Mouse (Mus musculus): ENCODE measurements at regions not wholly inside any gene's neighbourhood (a gene's known extent, or its start where the extent isn't known, plus 50 kb on each side); places are given as distances from the start of the nearest gene placed in this dataset.
A peak's percentile ranks its signal among the peaks of the same experiment; 100 is the strongest.
"Not testable (repeated sequence)": the region's sequence is repeated elsewhere in the genome, so short reads cannot be mapped to it uniquely, and the experiment has no call there.

DNA sequence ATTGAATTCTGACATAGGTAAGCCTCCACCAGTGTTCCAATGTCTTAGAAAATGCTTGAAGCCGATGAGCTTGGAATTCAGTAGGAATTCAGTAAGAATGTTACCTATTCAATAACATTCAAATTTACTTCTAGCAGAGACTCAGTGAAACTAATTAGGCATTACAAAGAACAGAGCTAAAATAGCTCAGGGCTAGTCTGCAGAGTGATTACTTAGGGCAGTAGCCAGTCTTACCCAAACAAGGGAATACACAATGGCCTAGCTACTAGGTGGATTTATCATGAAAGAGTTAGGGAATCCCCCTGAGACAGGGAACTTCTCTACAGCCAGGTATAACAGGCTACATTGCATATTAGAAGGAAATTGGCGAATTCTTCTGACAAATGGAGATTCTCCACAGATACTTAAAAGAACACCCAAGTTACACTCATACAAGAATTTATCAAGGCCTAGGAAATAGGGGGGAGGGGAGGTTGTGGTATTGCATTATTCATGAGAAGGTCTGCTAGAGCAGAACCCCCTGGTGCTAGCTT is 799.6 kb downstream of the 1700064H15Rik start:
- H3K9ac ChIP-seq (replicated peaks; ENCODE audit: low read depth, low read length); H3K36me3 ChIP-seq (ENCODE audit: control insufficient read depth, insufficient read depth); H3K27ac ChIP-seq (ENCODE audit: low read length); H3K9me3 ChIP-seq (ENCODE audit: control insufficient read depth, low read length); H3K4me1 ChIP-seq (replicated peaks; ENCODE audit: control insufficient read depth, insufficient read depth, low read length); H3K4me3 ChIP-seq (replicated peaks; ENCODE audit: low read length); ATAC-seq; H3K4me2 ChIP-seq (ENCODE audit: low read length); H3K27me3 ChIP-seq (replicated peaks; ENCODE audit: control insufficient read depth, insufficient read depth, low read length): not testable (repeated sequence)
- WGBS = 19% methylated on average over 2 of the region's 2 CpGs

DNA sequence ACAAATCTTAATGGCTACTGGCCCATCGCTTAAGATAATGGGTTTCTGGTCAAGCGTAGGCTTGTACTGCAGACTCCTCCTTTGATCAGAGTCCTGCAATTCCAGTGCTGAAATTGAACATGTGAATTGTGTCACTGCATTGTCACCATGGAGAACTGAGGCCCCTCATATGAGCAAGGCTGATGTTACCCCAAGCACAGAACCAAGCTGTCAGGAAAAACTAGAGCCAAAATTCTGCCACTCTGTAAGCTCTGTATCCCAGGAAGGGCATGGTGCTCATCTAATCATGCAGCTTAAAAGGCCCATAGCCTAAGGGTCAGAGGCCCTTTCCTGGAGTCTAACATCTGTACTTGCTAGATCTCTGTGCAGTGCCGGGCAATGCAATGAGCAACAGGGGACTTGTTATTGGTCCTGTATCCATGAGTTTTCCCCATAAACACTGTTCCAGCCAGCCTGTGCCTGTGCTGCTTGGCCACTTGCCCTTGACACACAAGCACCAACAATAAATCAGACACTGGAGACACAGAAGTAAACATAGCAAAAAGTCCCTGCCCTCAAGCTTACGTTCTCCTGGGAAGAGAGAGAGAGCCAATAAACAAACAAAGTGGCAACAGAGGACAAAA is 760.2 kb downstream of the 1700064H15Rik start:
- Histone ChIP-seq H3K27ac (ENCODE audit: low read length) (no peak overlapping the region), H3K27me3 (replicated peaks; ENCODE audit: control insufficient read depth, insufficient read depth, low read length) (no peaks in the 10 kb centered on the region), H3K36me3 (ENCODE audit: control insufficient read depth, insufficient read depth) (no peaks in the 10 kb centered on the region), H3K4me1 (replicated peaks; ENCODE audit: control insufficient read depth, insufficient read depth, low read length) (no peaks in the 10 kb centered on the region), H3K9ac (replicated peaks; ENCODE audit: low read depth, low read length) (no peak overlapping the region), H3K4me3 (replicated peaks; ENCODE audit: low read length) (no peak overlapping the region), H3K4me2 (ENCODE audit: low read length) (no peak overlapping the region), H3K9me3 (ENCODE audit: control insufficient read depth, low read length) (no peaks in the 10 kb centered on the region)
- no peak for ATAC-seq
- WGBS = 77% methylated on average over 4 of the region's 4 CpGs

DNA sequence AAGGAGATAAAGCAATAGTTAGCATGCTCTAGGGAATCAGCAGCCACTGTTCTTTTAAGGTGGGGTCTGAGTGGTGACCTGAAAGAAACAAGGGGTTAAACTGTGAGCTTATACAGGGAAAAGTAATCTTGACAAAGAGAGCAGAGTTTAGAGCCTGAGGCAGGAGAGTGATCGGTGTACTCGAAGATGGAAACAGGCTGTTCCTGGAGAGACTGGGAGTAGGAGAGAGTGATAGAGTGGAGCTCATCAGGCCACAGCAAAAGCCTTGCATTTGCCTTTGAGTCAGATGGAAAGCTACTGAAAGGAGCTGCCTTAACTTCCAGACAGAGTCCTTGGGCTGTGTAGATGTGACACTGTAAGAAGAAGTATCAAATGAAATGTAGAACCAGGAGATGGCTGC is 759.7 kb downstream of the 1700064H15Rik start:
- ATAC-seq = no peak
- no peak overlapping the region for H3K4me2 ChIP-seq (ENCODE audit: low read length)
- no peak overlapping the region for H3K27ac ChIP-seq (ENCODE audit: low read length)
- 86% methylated on average over 2 of the region's 2 CpGs for WGBS
- no peaks in the 10 kb centered on the region for H3K36me3 ChIP-seq (ENCODE audit: control insufficient read depth, insufficient read depth)
- no peaks in the 10 kb centered on the region for H3K27me3 ChIP-seq (replicated peaks; ENCODE audit: control insufficient read depth, insufficient read depth, low read length)
- no peaks in the 10 kb centered on the region for H3K4me1 ChIP-seq (replicated peaks; ENCODE audit: control insufficient read depth, insufficient read depth, low read length)
- no peak overlapping the region for H3K4me3 ChIP-seq (replicated peaks; ENCODE audit: low read length)
- H3K9me3 ChIP-seq (ENCODE audit: control insufficient read depth, low read length) = no peaks in the 10 kb centered on the region
- H3K9ac ChIP-seq (replicated peaks; ENCODE audit: low read depth, low read length) = no peak overlapping the region

DNA sequence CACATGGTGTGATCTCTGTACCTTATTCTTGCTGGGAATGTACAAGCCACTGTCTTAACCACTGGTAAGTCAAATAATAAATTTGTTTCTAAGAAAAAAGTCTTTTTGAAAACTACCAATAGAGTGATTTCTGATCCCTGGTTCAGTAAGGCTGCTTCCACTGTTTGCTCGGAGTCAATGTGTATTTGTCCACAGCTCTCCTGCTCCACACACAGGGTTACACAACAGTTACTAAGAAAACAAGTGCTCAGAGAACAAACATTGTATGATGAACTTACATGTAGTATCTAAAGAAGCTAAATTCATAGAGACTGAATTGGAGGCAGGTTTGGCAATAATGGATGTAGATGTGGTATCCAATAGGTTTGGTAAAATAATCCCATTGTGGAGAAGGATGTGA is 751.4 kb downstream of the 1700064H15Rik start:
- no peak overlapping the region for H3K4me3 ChIP-seq (replicated peaks; ENCODE audit: low read length)
- ATAC-seq = no peak
- WGBS = 95% methylated on average over 1 of the region's 1 CpGs
- H3K4me2 ChIP-seq (ENCODE audit: low read length) = no peak overlapping the region
- no peak overlapping the region for H3K27ac ChIP-seq (ENCODE audit: low read length)
- no peaks in the 10 kb centered on the region for H3K4me1 ChIP-seq (replicated peaks; ENCODE audit: control insufficient read depth, insufficient read depth, low read length)
- no peak overlapping the region for H3K9ac ChIP-seq (replicated peaks; ENCODE audit: low read depth, low read length)
- no peaks in the 10 kb centered on the region for H3K9me3 ChIP-seq (ENCODE audit: control insufficient read depth, low read length)
- no peaks in the 10 kb centered on the region for H3K36me3 ChIP-seq (ENCODE audit: control insufficient read depth, insufficient read depth)
- H3K27me3 ChIP-seq (replicated peaks; ENCODE audit: control insufficient read depth, insufficient read depth, low read length) = no peaks in the 10 kb centered on the region

DNA sequence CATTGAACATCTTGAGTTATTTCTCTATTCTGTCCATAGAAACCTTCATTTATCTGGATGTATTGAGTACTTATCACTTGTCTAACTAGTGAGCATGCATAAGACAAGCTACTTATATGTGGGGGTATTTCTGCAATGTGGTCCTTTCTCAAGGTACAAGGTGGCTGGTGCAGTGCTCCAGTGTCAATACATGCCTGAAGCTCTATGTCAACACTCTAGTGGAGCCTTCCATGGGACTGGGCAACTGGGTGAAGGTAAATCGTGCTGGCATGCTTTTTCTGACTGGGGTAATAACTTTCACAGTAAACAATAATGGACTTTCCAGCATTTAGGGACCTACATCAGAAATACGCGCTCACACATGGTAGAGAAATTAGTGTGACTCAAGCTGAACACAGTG is 750.9 kb downstream of the 1700064H15Rik start:
- no peaks in the 10 kb centered on the region for H3K4me1 ChIP-seq (replicated peaks; ENCODE audit: control insufficient read depth, insufficient read depth, low read length)
- H3K4me3 ChIP-seq (replicated peaks; ENCODE audit: low read length) = no peak overlapping the region
- H3K4me2 ChIP-seq (ENCODE audit: low read length) = no peak overlapping the region
- no peak overlapping the region for H3K9ac ChIP-seq (replicated peaks; ENCODE audit: low read depth, low read length)
- no peak overlapping the region for H3K27ac ChIP-seq (ENCODE audit: low read length)
- H3K27me3 ChIP-seq (replicated peaks; ENCODE audit: control insufficient read depth, insufficient read depth, low read length) = no peaks in the 10 kb centered on the region
- no peak for ATAC-seq
- no peaks in the 10 kb centered on the region for H3K9me3 ChIP-seq (ENCODE audit: control insufficient read depth, low read length)
- no peaks in the 10 kb centered on the region for H3K36me3 ChIP-seq (ENCODE audit: control insufficient read depth, insufficient read depth)
- 89% methylated on average over 3 of the region's 3 CpGs for WGBS

DNA sequence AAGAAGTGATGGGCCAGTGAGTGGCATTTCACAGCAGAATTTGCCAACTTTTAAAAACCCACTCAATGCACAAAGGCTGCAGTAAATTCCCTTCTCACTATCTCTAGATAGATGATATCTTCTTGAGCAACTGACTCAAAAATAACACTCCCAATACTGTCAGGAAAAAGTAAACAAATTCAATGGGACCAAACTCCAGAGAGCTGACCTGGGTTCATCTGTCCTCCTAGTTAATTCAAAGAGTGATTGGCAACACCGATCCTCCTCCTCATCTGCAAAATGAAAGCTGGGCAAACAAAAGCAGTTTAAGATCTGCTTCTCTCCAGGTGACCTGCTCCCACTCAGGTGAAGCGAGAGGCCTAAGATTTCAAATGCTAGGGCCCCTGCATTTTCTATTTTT is 747.3 kb downstream of the 1700064H15Rik start:
- Histone ChIP-seq H3K4me3 (replicated peaks; ENCODE audit: low read length) (no peak overlapping the region), H3K27ac (ENCODE audit: low read length) (no peak overlapping the region), H3K9me3 (ENCODE audit: control insufficient read depth, low read length) (no peaks in the 10 kb centered on the region), H3K27me3 (replicated peaks; ENCODE audit: control insufficient read depth, insufficient read depth, low read length) (no peaks in the 10 kb centered on the region), H3K4me2 (ENCODE audit: low read length) (no peak overlapping the region), H3K36me3 (ENCODE audit: control insufficient read depth, insufficient read depth) (no peaks in the 10 kb centered on the region), H3K9ac (replicated peaks; ENCODE audit: low read depth, low read length) (no peak overlapping the region), H3K4me1 (replicated peaks; ENCODE audit: control insufficient read depth, insufficient read depth, low read length) (no peaks in the 10 kb centered on the region)
- ATAC-seq = no peak
- 78% methylated on average over 2 of the region's 2 CpGs for WGBS

DNA sequence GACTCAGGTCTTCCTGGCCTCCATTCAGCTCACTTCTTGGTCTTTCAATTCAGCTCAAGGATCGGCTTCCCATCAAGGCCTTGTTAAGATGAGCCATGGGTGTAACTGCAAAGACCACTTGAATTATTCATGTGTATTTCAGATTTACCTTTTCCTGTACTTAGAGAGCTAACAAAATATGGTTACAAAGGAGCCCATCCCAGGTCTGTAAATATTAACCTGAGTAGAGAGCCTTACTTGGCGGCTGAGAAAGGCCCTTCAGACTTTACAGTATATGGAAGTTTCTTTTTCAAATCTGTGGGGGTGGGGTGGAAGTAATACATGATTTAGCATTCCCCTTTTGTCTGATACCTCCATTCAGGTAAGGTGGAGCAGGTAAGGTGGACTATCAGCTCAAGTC is 735.7 kb downstream of the 1700064H15Rik start:
- H3K4me3 ChIP-seq (replicated peaks; ENCODE audit: low read length) = no peak overlapping the region
- H3K27ac ChIP-seq (ENCODE audit: low read length) = no peak overlapping the region
- H3K9ac ChIP-seq (replicated peaks; ENCODE audit: low read depth, low read length) = no peak overlapping the region
- no peak for ATAC-seq
- H3K36me3 ChIP-seq (ENCODE audit: control insufficient read depth, insufficient read depth) = no peaks in the 10 kb centered on the region
- H3K27me3 ChIP-seq (replicated peaks; ENCODE audit: control insufficient read depth, insufficient read depth, low read length) = no peaks in the 10 kb centered on the region
- no peaks in the 10 kb centered on the region for H3K9me3 ChIP-seq (ENCODE audit: control insufficient read depth, low read length)
- 96% methylated on average over 2 of the region's 2 CpGs for WGBS
- H3K4me2 ChIP-seq (ENCODE audit: low read length) = no peak overlapping the region
- H3K4me1 ChIP-seq (replicated peaks; ENCODE audit: control insufficient read depth, insufficient read depth, low read length) = no peaks in the 10 kb centered on the region

DNA sequence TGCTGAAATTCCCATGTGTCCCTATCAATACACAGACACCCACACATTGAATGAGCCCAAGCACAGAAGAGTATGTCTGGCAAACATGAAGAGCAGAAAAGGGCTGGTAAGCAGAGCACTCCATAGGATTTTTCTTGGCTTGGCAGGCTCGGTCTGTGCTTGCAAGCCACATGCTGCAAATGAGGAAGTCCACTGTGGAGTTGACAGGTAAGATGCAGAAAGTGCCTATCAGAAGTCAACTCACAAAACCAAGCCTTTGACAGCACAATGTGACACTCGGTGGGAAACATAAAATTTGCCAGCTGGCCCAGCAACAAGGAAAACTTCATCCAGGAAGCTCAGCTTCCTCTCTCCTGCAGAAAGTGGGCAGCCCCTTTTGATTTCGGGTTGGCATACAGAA is 722.7 kb downstream of the 1700064H15Rik start:
- no peaks in the 10 kb centered on the region for H3K27me3 ChIP-seq (replicated peaks; ENCODE audit: control insufficient read depth, insufficient read depth, low read length)
- H3K27ac ChIP-seq (ENCODE audit: low read length) = peak overlapping the region; percentile 72
- H3K9me3 ChIP-seq (ENCODE audit: control insufficient read depth, low read length) = no peaks in the 10 kb centered on the region
- H3K4me2 ChIP-seq (ENCODE audit: low read length) = no peak overlapping the region
- ATAC-seq = peak; percentile 77
- no peak overlapping the region for H3K9ac ChIP-seq (replicated peaks; ENCODE audit: low read depth, low read length)
- H3K36me3 ChIP-seq (ENCODE audit: control insufficient read depth, insufficient read depth) = no peaks in the 10 kb centered on the region
- H3K4me3 ChIP-seq (replicated peaks; ENCODE audit: low read length) = no peak overlapping the region
- H3K4me1 ChIP-seq (replicated peaks; ENCODE audit: control insufficient read depth, insufficient read depth, low read length) = peaks cover 6% of the 10 kb centered on the region; the same call in 1 of the 2 replicates
- 29% methylated on average over 3 of the region's 3 CpGs for WGBS

DNA sequence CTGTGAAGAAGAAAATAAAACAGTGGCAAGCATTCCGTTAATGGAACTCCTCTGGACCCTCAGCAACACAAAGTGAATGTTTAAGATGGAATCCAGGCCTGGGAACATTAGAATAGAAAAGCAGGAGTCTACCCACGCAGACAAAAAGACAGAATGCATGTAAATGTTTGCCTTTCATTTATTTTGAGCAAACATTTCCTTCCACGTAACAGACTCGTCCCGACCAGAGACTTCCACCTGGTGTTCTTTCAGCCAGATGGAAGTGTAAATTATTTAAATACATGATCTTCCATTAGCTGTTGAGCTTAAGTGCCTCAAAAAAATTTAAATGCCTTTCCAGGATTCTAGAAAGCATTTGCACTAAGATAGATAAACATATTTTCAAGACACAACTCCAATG is 722.3 kb downstream of the 1700064H15Rik start:
- H3K27me3 ChIP-seq (replicated peaks; ENCODE audit: control insufficient read depth, insufficient read depth, low read length) = no peaks in the 10 kb centered on the region
- H3K9me3 ChIP-seq (ENCODE audit: control insufficient read depth, low read length) = no peaks in the 10 kb centered on the region
- peak; percentile 65 for ATAC-seq
- no peak overlapping the region for H3K9ac ChIP-seq (replicated peaks; ENCODE audit: low read depth, low read length)
- 33% methylated on average over 5 of the region's 5 CpGs for WGBS
- H3K4me2 ChIP-seq (ENCODE audit: low read length) = no peak overlapping the region
- no peaks in the 10 kb centered on the region for H3K36me3 ChIP-seq (ENCODE audit: control insufficient read depth, insufficient read depth)
- no peak overlapping the region for H3K4me3 ChIP-seq (replicated peaks; ENCODE audit: low read length)
- peak overlapping the region; percentile 72 for H3K27ac ChIP-seq (ENCODE audit: low read length)
- peaks cover 6% of the 10 kb centered on the region; the same call in 1 of the 2 replicates for H3K4me1 ChIP-seq (replicated peaks; ENCODE audit: control insufficient read depth, insufficient read depth, low read length)

DNA sequence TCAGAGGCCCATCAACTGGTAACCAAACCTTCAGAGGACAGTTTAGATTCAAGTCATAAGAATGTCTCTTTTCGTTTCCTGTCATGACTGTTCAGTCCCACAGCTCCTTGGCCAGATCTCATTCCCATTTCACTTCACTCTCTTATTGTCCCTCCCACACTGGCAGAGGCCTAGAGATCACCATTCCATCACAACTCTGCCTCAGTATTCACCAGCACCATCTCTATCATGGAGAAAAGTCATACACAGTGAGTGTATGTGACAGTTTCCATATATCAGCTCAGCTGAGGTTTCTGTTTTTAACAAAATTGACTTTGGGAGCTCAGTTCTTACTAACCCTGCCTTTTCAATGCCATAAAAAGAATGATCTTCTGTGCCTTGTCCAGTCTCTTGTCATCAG is 719.7 kb downstream of the 1700064H15Rik start:
- Histone ChIP-seq H3K27ac (ENCODE audit: low read length) (no peak overlapping the region), H3K4me1 (replicated peaks; ENCODE audit: control insufficient read depth, insufficient read depth, low read length) (peaks cover 6% of the 10 kb centered on the region; the same call in 1 of the 2 replicates), H3K36me3 (ENCODE audit: control insufficient read depth, insufficient read depth) (no peaks in the 10 kb centered on the region), H3K27me3 (replicated peaks; ENCODE audit: control insufficient read depth, insufficient read depth, low read length) (no peaks in the 10 kb centered on the region), H3K4me3 (replicated peaks; ENCODE audit: low read length) (no peak overlapping the region), H3K9ac (replicated peaks; ENCODE audit: low read depth, low read length) (no peak overlapping the region), H3K9me3 (ENCODE audit: control insufficient read depth, low read length) (no peaks in the 10 kb centered on the region), H3K4me2 (ENCODE audit: low read length) (no peak overlapping the region)
- 92% methylated on average over 1 of the region's 1 CpGs for WGBS
- no peak for ATAC-seq

Data from forebrain, embryonic 16.5 days (tissue).